Mouse (Mus musculus) stomach, embryonic 14.5 days (tissue): Measurements from ENCODE around the gene Ddx23. TPM values are rescaled to one million over a fixed set of nuclear protein-coding genes. Genes with fewer than 3 reads are reported as not detected.

Source experiments
- ATAC-seq: fragments of 200-750 bp; cut with Nextera tagmentation; 2 replicates; pipeline ENCODE4 v1.8.0; 2017; ENCODE audit warnings: low read depth, moderate TSS enrichment; ENCODE audit not compliant: insufficient number of reproducible peaks, insufficient read depth, low FRiP score
- H3K27ac ChIP-seq: fragments of 300-500 bp; sonication (generic); 2 replicates; pipeline ENCODE4 v1.5.1; 2014; ENCODE audit warnings: mild to moderate bottlenecking, low read length, moderate library complexity, mixed read lengths
- H3K27me3 ChIP-seq: fragments of 300-500 bp; sonication (generic); 2 replicates; pipeline ENCODE4 v1.6.1; 2014; ENCODE audit warnings: low read length, control low read depth, mixed read lengths; ENCODE audit not compliant: control insufficient read depth, insufficient read depth
- H3K36me3 ChIP-seq: fragments of 300-500 bp; sonication (generic); 2 replicates; pipeline ENCODE4 v1.6.1; 2014; ENCODE audit warnings: mild to moderate bottlenecking, control low read depth, low read length, moderate library complexity, mixed read lengths; ENCODE audit not compliant: control insufficient read depth, insufficient read depth
- H3K4me1 ChIP-seq: fragments of 300-500 bp; sonication (generic); 2 replicates; pipeline ENCODE4 v1.6.1; 2014; ENCODE audit warnings: low read length, control low read depth, mixed read lengths; ENCODE audit not compliant: control insufficient read depth, insufficient read depth
- H3K4me2 ChIP-seq: fragments of 300-500 bp; sonication (generic); replicated peaks from 2 replicates; pipeline ENCODE4 v1.6.1; 2014; ENCODE audit warnings: low read depth, low read length, control low read depth
- H3K4me3 ChIP-seq: fragments of 300-500 bp; sonication (generic); 2 replicates; pipeline ENCODE4 v1.5.1; 2014; ENCODE audit warnings: low read depth, low read length, control low read depth
- H3K9ac ChIP-seq: fragments of 300-500 bp; sonication (generic); replicated peaks from 2 replicates; pipeline ENCODE4 v1.6.1; 2014; ENCODE audit warnings: low read depth, mild to moderate bottlenecking, control low read depth, low read length, moderate library complexity, mixed read lengths
- H3K9me3 ChIP-seq: fragments of 300-500 bp; sonication (generic); 2 replicates; pipeline ENCODE4 v1.6.1; 2016; ENCODE audit warnings: low read depth, low read length, control low read depth; ENCODE audit not compliant: control insufficient read depth
- WGBS: fragments of 180-500 bp; shearing (Covaris S2); extraction: QIAGEN DNeasy Blood & Tissue Kit; methylation state at CpG from one replicate; pipeline ENCODE4 v1.1.7; 2014; 5-methylcytosine and 5-hydroxymethylcytosine counted together
- polyA plus RNA-seq: library from polyadenylated mRNA; unstranded; fragments of >200 nt; fragmentation: Nextera tagmentation; extraction: Ambion mirVana; gene quantifications from 2 replicates; pipeline ENCODE4 v1.2.1, GENCODE M21; 2014

The Ddx23 gene
- polyA plus RNA-seq, 1 experiment from 2014 or later, result 30.3 TPM

- Histone ChIP-seq H3K4me3 (no peak overlapping the region), H3K4me2 (no peak overlapping the region), H3K9ac (no peak overlapping the region), H3K4me1 (peaks cover 39% of the 10 kb centered on the region; the same call in 1 of the 2 replicates), H3K36me3 (peaks cover 30% of the 10 kb centered on the region), H3K27ac (no peak overlapping the region), H3K27me3 (no peaks in the 10 kb centered on the region), H3K9me3 (no peaks in the 10 kb centered on the region)
- no peak for ATAC-seq
- 90% methylated on average over 24 of the region's 24 CpGs for WGBS
These were observed 58.6 kb downstream of the Ddx23 start for GRCm38 (mm10) chr15:98604041-98604575.

GRCm38 (mm10) chr15:98602921-98603458 lies 59.7 kb downstream of the Ddx23 start:
- no peaks in the 10 kb centered on the region for H3K27me3 ChIP-seq
- no peak for ATAC-seq
- H3K9ac ChIP-seq, result 0 out of 2 replicates have a peak overlapping the region, but pooled peaks have one; percentile 2
- H3K4me2 ChIP-seq, result peak overlapping the region; percentile 44
- 35% methylated on average over 4 of the region's 4 CpGs for WGBS
- H3K4me3 ChIP-seq, result peak overlapping the region; percentile 17
- H3K36me3 ChIP-seq, result peaks cover 38% of the 10 kb centered on the region
- H3K9me3 ChIP-seq, result no peaks in the 10 kb centered on the region
- peaks cover 36% of the 10 kb centered on the region; the same call in 1 of the 2 replicates for H3K4me1 ChIP-seq
- peak overlapping the region; percentile 74; the same call in 1 of the 2 replicates for H3K27ac ChIP-seq

GRCm38 (mm10) chr15:98602191-98602881 lies 60.4 kb downstream of the Ddx23 start:
- ATAC-seq, result 0 out of 2 replicates have a peak, but pooled peaks have one; percentile 16
- peaks cover 45% of the 10 kb centered on the region for H3K36me3 ChIP-seq

GRCm38 (mm10) chr15:98601832-98602190 lies 60.9 kb downstream of the Ddx23 start:
- H3K4me3 ChIP-seq, result peak overlapping the region; percentile 17; the same call in 1 of the 2 replicates
- H3K27me3 ChIP-seq, result no peaks in the 10 kb centered on the region
- no peaks in the 10 kb centered on the region for H3K9me3 ChIP-seq
- peak overlapping the region; percentile 74; the same call in 1 of the 2 replicates for H3K27ac ChIP-seq
- peaks cover 50% of the 10 kb centered on the region for H3K36me3 ChIP-seq
- peaks cover 25% of the 10 kb centered on the region; the same call in 1 of the 2 replicates for H3K4me1 ChIP-seq
- H3K9ac ChIP-seq, result no peak overlapping the region
- 71% methylated on average over 7 of the region's 7 CpGs for WGBS
- H3K4me2 ChIP-seq, result peak overlapping the region; percentile 44
- ATAC-seq, result no peak

More at GRCm38 (mm10) chr15:98602191-98602881, 60.4 kb downstream of the Ddx23 start:
- H3K4me3 ChIP-seq, result peak overlapping the region; percentile 17
- no peak overlapping the region for H3K9ac ChIP-seq
- WGBS, result 38% methylated on average over 13 of the region's 13 CpGs
- H3K27me3 ChIP-seq, result no peaks in the 10 kb centered on the region
- peak overlapping the region; percentile 44 for H3K4me2 ChIP-seq
- H3K4me1 ChIP-seq, result peaks cover 30% of the 10 kb centered on the region; the same call in 1 of the 2 replicates
- H3K9me3 ChIP-seq, result no peaks in the 10 kb centered on the region
- peak overlapping the region; percentile 74 for H3K27ac ChIP-seq

- H3K9me3 ChIP-seq, result no peaks in the 10 kb centered on the region
- no peak overlapping the region for H3K9ac ChIP-seq
- ATAC-seq, result no peak
- H3K27ac ChIP-seq, result no peak overlapping the region
- no peak overlapping the region for H3K4me2 ChIP-seq
- H3K36me3 ChIP-seq, result peaks cover 65% of the 10 kb centered on the region
- 82% methylated on average over 12 of the region's 12 CpGs for WGBS
- no peak overlapping the region for H3K4me3 ChIP-seq
- H3K27me3 ChIP-seq, result no peaks in the 10 kb centered on the region
- H3K4me1 ChIP-seq, result peaks cover 19% of the 10 kb centered on the region; the same call in 1 of the 2 replicates
These were observed 62.5 kb downstream of the Ddx23 start for GRCm38 (mm10) chr15:98600036-98600709.

- Histone ChIP-seq H3K4me3 (no peak overlapping the region), H3K27me3 (no peaks in the 10 kb centered on the region), H3K4me1 (no peaks in the 10 kb centered on the region), H3K4me2 (no peak overlapping the region), H3K9me3 (no peaks in the 10 kb centered on the region), H3K36me3 (peaks cover 77% of the 10 kb centered on the region), H3K9ac (no peak overlapping the region), H3K27ac (no peak overlapping the region)
- WGBS, result 92% methylated on average over 14 of the region's 14 CpGs
- ATAC-seq, result no peak
These were observed 66.1 kb downstream of the Ddx23 start for GRCm38 (mm10) chr15:98596609-98597008.

Other genes with a start within 250 kb of the Ddx23 start
- gene Olfr282, start 231.7 kb downstream of the Ddx23 start, polyA plus RNA-seq, result not detected in 2 replicates
- gene Olfr281, start 210.3 kb downstream of the Ddx23 start, polyA plus RNA-seq, result not detected in 2 replicates
- not detected in 2 replicates for gene OR5BS1P, start 193.0 kb downstream of the Ddx23 start, polyA plus RNA-seq
- gene Lalba, start 180.2 kb downstream of the Ddx23 start, polyA plus RNA-seq, result not detected in 2 replicates
- gene Olfr279, start 170.5 kb downstream of the Ddx23 start, polyA plus RNA-seq, result not detected in 2 replicates
- 90.6 and 92.2 TPM in 2 replicates for gene Kansl2, start 128.6 kb downstream of the Ddx23 start, polyA plus RNA-seq
- gene Ccnt1, start 92.0 kb downstream of the Ddx23 start, polyA plus RNA-seq, result 60.0 and 61.2 TPM in 2 replicates
- not detected in 2 replicates for gene 4930415O20Rik, start 91.9 kb downstream of the Ddx23 start, polyA plus RNA-seq
- gene Adcy6, start 52.8 kb downstream of the Ddx23 start, polyA plus RNA-seq, result 21.9 and 23.0 TPM in 2 replicates
- 34.4 TPM in 2 replicates for gene Cacnb3, start 32.1 kb downstream of the Ddx23 start, polyA plus RNA-seq
- gene Rnd1, start 14.6 kb upstream of the Ddx23 start, polyA plus RNA-seq, result 0.75 and 0.83 TPM in 2 replicates
- gene Ccdc65, start 45.3 kb upstream of the Ddx23 start, polyA plus RNA-seq, result 1.2 and 1.4 TPM in 2 replicates
- gene Fkbp11, start 65.3 kb upstream of the Ddx23 start, polyA plus RNA-seq, result 38.1 and 39.2 TPM in 2 replicates
- 33.2 and 34.5 TPM in 2 replicates for gene Arf3, start 100.3 kb upstream of the Ddx23 start, polyA plus RNA-seq
- not detected in 2 replicates for gene Wnt10b, start 115.3 kb upstream of the Ddx23 start, polyA plus RNA-seq
- not detected in 2 replicates for gene Wnt1, start 127.0 kb upstream of the Ddx23 start, polyA plus RNA-seq
- gene Ddn, start 146.6 kb upstream of the Ddx23 start, polyA plus RNA-seq, result not detected in 2 replicates
- gene Prkag1, start 168.6 kb upstream of the Ddx23 start, polyA plus RNA-seq, result 76.3 and 80.0 TPM in 2 replicates
- gene Kmt2d, start 208.3 kb upstream of the Ddx23 start, polyA plus RNA-seq, result 19.5 and 21.4 TPM in 2 replicates
- gene Rhebl1, start 231.6 kb upstream of the Ddx23 start, polyA plus RNA-seq, result 8.1 and 9.9 TPM in 2 replicates
- 0.65 and 0.77 TPM in 2 replicates for gene Dhh, start 235.6 kb upstream of the Ddx23 start, polyA plus RNA-seq